Mouse (Mus musculus) lung, adult 2 months (tissue): ENCODE data around the gene Smgc. TPM values are rescaled to one million over a fixed set of nuclear protein-coding genes. Genes with fewer than 3 reads are reported as not detected.
"Not testable (repeated sequence)": the region's sequence is repeated elsewhere in the genome, so short reads cannot be mapped to it uniquely, and the experiment has no call there.

Source experiments
- DNase-seq: peaks from one replicate; pipeline ENCODE4 v3.0.0; 2022
- H3K4me1 ChIP-seq: fragments of 200-500 bp; 2 replicates; pipeline ENCODE4 v1.6.1; 2011; ENCODE audit warnings: low read length; ENCODE audit not compliant: control insufficient read depth, insufficient read depth
- H3K4me3 ChIP-seq: fragments of 200-500 bp; replicated peaks from 2 replicates; pipeline ENCODE3; 2011; ENCODE audit warnings: low read depth, mild to moderate bottlenecking, control low read depth, low read length; ENCODE audit errors: extremely low read depth
- CTCF ChIP-seq: fragments of 200-500 bp; IDR thresholded peaks from 2 replicates; pipeline ENCODE4 v1.5.1; 2011; ENCODE audit warnings: mild to moderate bottlenecking, low read length, control low read depth; ENCODE audit not compliant: insufficient read depth
- POLR2A ChIP-seq: fragments of 200-500 bp; IDR thresholded peaks from 2 replicates; pipeline ENCODE4 v1.6.1; 2011; ENCODE audit warnings: low read depth, mild to moderate bottlenecking, control low read depth, low read length, borderline replicate concordance; ENCODE audit errors: extremely low read depth
- WGBS: fragments of 180-500 bp; shearing (Covaris S2); methylation state at CpG from one replicate; pipeline ENCODE4 v1.1.7; 2018; 5-methylcytosine and 5-hydroxymethylcytosine counted together
- polyA plus RNA-seq: library from polyadenylated mRNA; depleted of rRNA; stranded (reverse); fragments of >200 nt; gene quantifications from 2 replicates; pipeline ENCODE4 v1.2.3, GENCODE M21; 2012; rRNA removed

Gene Smgc
- polyA plus RNA-seq: not detected in 2 replicates

DNA sequence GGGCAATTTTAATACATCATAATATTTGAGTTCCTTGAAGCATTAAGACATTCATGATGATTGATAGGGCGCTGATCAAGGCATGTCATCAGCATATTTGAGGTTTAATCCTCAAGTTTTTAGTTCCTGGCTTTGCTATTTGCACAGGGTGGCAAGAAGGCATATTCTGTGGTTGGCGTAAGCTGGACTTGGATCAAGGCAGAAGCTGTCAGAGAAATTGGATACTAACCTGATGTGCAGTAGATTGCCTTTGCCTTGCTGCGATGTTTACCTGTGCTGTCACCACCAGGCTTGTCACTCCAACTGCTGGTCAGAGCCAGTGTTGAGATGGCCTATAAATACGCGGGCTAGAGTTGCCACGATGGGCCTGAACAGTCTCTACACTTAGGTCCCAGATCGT lies at the start of gene Smgc:
Smgc (plus strand) TSS at position 301 of the 400 bp plus-strand sequence.
- TF ChIP-seq POLR2A (no peak), CTCF (no peak)
- Histone ChIP-seq H3K4me3 (no peak within 1 kb of the TSS), H3K4me1 (no peaks in the 10 kb centered on the region)
- WGBS: 85% methylated on average over 7 of the region's 7 CpGs
- no peak for DNase-seq

DNA sequence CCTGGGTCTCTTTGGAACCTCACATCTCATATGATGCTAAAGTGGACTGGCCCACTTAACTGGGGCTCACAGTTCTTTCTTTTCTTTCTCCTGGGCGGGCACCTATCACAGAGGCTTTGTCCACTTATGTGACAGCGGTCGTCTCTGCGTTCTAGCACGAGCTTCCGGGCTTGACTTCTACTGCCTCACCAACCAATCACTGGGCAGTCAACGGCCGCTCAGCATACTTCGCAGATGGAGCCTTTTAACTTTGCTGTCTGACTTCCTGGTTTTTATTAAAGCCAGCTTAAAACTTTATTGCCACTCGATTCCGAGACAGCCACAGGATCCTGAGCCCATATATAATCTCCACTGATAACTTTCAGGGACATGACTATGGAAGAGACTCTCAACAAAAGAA lies 49.7 kb upstream of the Smgc start:
- H3K4me1 ChIP-seq: no peaks in the 10 kb centered on the region; the same call in 1 of the 2 replicates
- no peak for DNase-seq
- 90% methylated on average over 11 of the region's 11 CpGs for WGBS
- H3K4me3 ChIP-seq: no peak overlapping the region
- TF ChIP-seq POLR2A: no peak
- TF ChIP-seq CTCF: no peak

DNA sequence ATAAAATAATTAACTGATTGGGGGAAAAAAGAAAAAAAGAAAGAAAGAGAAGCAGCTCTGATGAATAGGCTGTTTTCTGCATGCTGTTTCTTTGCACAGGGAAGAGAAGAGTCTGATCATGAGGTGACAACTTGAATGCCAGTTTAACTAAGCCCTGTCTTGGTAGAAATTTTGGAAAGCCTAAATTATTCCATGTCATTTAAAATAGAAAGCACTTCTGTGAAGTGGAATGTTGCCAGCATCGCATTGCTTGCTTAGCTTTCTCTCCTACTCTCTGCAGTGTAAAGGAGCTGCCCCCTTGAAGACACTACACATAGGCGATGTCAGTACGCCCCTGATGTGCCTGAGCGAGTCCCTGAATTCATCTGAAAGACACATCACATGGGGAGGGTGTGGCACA lies 31.6 kb upstream of the Smgc start:
- TF ChIP-seq CTCF: no peak
- no peak for TF ChIP-seq POLR2A
- Histone ChIP-seq H3K4me1 (no peaks in the 10 kb centered on the region), H3K4me3 (no peak overlapping the region)
- no peak for DNase-seq
- 81% methylated on average over 4 of the region's 4 CpGs for WGBS

DNA sequence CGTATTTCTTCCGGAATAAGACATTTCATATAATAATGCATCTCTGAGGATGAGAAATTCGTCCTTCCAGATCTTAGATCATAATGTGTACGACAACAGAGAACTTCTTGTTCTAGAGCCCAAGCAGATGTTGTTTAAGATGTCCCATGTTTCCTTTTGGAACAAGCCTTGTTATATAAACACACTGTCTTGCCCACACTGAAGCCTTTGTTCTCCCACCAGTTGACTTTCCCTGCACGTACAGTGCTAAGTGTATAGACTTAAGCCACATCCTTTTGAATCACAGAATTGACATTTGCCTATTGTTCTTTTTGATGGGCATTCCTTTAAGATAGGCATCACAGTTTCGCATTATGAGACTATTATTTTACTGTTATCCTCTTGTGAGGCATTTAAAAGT lies 2.7 kb upstream of the Smgc start:
- DNase-seq: no peak
- no peak overlapping the region for H3K4me3 ChIP-seq
- WGBS: 42% methylated on average over 6 of the region's 6 CpGs
- H3K4me1 ChIP-seq: no peaks in the 10 kb centered on the region
- no peak for TF ChIP-seq CTCF
- no peak for TF ChIP-seq POLR2A

DNA sequence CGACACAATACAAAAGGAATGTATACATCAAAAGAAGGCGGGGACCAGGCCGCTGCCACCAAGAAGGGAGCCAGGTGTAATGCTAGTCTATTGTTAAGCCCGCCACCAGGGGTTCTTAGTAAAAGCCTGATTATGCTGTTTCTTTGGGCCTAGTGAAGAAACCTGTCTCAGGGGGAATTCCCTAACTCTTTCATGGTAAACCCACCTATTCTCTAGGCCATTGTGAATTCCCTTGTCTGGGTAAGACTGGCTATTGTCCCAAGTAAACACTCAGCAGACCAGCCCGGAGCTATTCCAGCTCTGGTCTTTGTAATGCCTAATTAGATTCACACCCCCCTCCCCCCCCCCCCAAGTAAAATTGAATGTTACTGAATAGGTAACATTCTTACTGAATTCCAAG lies 26.1 kb downstream of the Smgc start:
- WGBS: 39% methylated on average over 5 of the region's 5 CpGs
- not testable (repeated sequence) for H3K4me3 ChIP-seq, H3K4me1 ChIP-seq, DNase-seq

DNA sequence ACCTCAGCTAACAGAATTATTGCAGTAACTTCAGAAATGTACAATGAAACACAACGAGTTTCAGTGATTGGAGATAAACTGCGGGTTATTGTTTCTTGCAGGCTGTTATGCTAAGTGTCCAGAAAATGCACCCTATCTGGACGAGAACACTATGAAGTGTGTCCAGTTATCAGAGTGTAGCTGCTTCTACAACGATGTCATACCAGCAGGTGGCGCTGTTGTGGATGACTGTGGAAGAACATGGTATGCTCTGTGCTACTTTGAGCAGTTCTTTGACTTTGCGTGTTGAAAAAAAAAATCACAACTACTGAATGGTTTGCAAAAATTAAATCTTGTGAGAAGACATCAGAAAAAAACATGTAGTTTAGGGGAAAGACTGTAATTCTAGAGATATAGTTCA lies 62.2 kb downstream of the Smgc start:
- 65% methylated on average over 6 of the region's 6 CpGs for WGBS
- Histone ChIP-seq H3K4me1 (no peaks in the 10 kb centered on the region), H3K4me3 (no peak overlapping the region)
- DNase-seq: no peak
- no peak for TF ChIP-seq CTCF
- TF ChIP-seq POLR2A: no peak

DNA sequence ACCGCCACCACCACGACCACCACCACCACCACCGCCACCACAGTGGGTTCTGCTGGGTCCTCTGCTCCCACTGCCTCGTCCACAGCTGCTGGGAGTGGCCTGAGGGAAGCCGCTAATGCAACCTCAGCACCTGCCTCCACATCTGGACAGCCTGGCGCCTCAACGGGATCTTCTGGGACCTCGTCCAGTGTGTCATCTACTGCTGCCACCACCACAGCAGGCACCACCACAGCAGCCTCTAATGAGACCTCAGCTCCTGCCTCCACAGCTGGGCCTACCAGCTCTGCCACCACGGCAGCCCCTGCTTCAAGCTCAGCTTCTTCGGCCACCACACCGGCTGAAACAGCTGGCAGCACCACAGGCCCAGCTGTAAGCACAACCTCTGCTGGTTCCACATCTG lies 69.0 kb downstream of the Smgc start:
- H3K4me1 ChIP-seq, H3K4me3 ChIP-seq: not testable (repeated sequence)
- peak; percentile 16 for DNase-seq
- WGBS: 40% methylated on average over 1 of the region's 11 CpGs

Other genes with a start within 250 kb of the Smgc start
- gene Lrrk2, start 165.1 kb upstream of the Smgc start, polyA plus RNA-seq: 12.2 and 14.7 TPM in 2 replicates
- 1.6 and 2.1 TPM in 2 replicates for gene Cntn1, start 212.9 kb downstream of the Smgc start, polyA plus RNA-seq